Mouse (Mus musculus): ENCODE results near the gene Ubash3b.

- TF ChIP-seq POLR2A (IDR thresholded peaks at IDR 0.05; ENCODE audit: extremely low read depth, insufficient read depth, low read length) = no peak
- no peak for TF ChIP-seq CTCF (IDR thresholded peaks at IDR 0.05; ENCODE audit: extremely low read depth, insufficient read depth, low read length)
Measured at GRCm38 (mm10) chr9:41060617-41061016, 100.9 kb downstream of the Ubash3b start.
